Mouse (Mus musculus) kidney, adult 11 months (tissue): ENCODE results near the gene Ncf2.
A peak's percentile ranks its signal among the peaks of the same experiment; 100 is the strongest.

Source experiments
- DNase-seq: peaks from one replicate; pipeline ENCODE4 v3.0.0; 2022

Gene Ncf2

DNA sequence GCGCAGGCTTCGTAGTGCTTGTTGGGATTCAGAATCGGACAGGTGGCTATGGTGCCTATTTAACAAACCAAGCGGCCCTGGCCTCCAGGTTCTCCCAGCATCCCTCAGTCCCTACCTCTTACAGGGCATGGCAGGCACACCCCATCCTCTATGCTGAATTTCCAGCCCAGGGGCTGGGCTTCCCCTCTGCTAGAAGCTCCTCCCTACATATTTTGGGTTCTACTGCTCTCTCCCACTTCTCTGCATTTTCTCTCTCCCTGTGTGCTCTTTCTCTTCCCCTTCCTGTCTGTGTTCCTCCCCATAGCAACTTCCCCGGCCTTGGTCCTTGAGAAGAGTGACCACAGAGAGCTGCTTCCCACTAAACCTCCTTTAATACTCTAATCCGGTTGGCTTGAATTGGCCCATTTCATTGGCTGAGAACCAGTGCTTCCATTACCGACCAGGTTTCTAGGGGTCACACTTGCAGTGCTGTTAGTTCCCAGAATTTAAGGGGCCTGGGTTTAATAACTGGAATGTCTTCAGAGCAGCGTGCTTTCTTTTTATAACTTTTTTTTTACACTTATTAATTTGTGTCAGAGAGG, 3.2 kb upstream of the Ncf2 start:
- DNase-seq, result no peak

GRCm38 (mm10) chr1:152798125-152798524, 1.9 kb upstream of the Ncf2 start:
- DNase-seq, result no peak

DNA sequence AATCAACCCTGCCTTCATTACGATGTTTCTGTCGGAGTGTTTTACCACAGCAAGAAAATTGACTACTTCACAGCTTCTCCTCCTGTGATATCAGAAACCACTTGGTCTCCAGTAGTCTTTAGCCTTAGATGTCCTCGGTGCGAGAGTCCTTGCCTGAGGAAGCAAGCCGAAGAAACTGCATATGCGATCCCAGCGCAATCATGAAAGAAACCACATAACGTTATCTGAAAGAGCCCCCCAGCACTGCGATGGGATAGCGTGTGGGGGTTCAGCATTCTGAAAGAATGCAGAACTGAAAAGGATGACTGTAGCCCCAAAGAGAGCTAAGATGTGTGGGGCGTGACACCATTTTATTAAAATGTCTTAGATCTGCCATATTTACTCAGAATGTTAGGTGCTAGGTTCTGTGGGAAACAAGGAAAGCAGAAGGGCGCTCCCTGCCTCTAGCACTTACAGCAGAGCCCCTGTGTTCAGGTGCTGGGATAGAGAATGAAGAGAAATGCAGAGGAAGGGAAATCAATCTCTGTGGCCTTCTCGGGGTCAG, 711 bp downstream of the Ncf2 start:
- DNase-seq, result no peak

DNA sequence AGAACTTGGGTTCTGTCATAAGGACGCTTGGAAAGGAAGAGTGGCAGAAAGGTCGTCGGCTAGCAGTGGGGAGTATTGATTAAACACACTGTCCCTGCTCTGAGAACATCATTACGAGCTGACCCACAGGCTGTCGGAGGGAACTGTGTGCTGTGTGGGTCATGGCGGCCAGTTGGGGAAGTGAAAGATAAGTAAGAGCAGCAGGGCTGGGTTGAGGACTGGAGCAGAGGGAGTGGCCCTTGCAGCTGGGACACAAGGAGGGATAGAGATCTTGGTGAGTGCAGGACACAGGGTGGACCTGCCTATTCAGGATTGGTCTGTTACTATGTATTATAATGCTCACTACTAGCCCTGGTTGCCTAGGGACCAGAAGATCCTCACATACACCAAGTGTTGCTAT, 4.9 kb downstream of the Ncf2 start:
- DNase-seq, result no peak

DNA sequence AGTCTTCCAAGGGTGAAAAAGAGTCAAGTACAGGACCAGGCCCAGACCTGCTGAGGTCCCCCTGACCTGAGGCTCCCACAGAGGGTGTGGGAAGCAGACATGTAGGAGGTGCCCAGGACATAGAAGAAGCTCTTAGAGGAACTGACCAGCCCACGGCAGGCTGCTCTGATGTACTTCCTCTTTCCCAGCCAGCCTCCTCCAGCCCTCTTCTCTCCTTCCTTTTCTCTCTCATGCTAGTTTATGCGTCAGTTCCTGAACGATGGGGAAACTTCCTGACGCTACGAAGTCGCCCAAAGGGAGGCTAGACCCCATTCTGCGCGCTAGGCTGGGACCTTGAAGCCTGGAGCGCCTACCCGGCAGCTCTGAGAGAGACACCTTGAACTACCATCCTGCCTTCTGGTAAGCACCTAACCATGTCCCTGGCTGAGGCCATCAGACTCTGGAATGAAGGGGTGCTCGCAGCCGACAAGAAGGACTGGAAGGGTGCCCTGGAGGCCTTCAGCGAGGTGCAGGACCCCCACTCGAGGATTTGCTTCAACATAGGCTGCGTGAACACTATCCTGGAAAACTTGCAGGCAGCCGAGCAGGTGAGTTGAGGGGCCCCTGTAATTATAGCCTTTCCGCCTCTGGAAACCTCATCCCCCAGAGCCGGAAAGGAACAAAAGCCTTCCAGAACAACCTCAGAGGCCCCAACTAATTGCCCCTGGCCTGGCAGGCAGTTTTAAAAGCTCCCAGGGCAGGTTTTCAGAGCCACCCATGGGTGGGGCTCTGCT, 7.8 kb downstream of the Ncf2 start:
- no peak for DNase-seq

DNA sequence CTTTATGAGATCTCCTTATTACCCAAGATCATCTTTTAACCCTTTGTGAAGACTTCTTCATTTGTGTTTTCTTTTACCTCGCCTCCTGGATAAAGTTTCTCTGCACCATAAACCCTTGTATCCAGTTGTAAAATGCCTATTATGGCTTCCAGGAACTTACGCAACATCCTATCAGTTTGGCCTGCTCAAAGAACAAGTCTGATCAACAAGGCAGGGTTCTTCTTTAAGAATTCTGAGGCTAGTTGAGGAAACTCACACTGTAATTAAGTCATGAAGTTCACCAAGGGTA, 8.3 kb downstream of the Ncf2 start:
- DNase-seq, result no peak

DNA sequence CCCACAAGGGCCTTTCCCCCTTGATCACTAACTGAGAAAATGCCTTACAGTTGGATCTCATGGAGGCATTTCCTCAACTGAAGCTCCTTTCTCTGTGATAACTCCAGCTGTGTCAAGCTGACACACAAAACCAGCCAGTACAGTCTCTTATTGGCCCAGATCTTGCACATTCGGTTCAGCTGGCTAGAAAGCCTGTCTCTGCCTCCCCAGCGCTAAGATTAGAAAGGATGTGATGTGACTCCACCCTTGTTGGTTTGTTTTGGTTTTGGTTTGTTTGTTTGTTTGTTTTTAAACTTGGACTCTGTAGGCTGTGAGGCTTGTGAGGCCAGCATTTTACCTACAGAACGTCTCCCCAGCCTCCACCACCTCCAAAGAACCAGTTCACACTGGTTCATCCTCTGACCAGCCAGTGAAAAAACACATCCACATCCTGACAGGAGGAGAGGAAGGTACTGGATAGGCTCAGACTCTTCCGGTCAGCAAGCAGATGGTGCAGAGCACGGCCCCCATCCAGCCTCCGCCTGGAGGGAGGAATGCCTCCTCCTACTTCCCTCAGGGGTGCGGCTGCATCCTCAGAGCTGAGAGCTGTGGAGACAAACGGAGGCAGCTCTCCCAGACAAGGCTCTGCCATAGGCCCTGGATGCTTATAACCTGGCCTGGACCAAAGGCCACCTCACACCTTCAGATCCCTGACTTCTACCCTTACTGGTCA, 9.7 kb downstream of the Ncf2 start:
- peak; percentile 23 for DNase-seq

DNA sequence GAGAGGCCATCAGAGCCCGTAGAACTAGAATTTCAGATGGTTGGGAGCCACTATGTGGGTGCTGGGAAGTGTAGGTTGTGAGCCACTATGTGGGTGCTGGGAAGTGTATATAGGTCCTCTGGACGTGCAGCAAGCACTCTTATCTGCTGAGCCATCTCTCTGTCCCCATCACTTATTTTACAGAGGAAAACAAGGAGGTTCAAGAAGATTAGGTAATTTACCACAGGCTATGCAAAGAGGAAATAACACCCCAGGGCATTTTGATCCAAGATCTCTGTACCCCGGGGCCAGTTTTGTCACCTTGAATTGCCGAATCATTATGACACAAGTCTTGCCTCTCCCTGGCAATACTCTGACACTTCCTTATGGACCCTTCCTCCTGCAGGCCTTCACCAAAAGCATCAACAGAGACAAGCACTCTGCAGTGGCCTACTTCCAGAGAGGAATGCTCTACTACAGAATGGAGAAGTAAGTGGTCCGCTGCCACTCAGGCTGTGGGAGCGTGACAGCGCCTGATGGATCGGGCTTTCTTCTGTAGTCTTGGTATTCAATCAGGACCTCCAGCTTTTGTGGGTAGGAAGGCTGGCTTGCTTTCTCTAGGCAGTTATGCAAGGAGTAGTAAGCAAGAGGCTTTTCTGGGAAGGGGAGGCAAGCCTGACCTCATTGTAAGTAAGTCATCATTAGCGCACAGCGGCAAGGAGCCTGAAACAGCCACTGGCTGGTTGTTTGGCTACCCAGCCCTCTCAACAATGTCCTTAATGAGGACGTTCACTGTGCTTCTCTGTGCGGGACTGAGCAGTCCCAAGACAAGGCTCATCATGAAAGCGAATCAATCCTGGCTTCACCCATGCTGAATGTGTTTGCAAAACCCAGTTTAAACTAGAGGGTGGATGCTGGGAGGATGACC, 10.8 kb downstream of the Ncf2 start:
- no peak for DNase-seq

- no peak for DNase-seq
These were observed 15.3 kb downstream of the Ncf2 start for GRCm38 (mm10) chr1:152815265-152815701.

- DNase-seq, result no peak
These were observed 17.2 kb downstream of the Ncf2 start for GRCm38 (mm10) chr1:152817027-152817769.

DNA sequence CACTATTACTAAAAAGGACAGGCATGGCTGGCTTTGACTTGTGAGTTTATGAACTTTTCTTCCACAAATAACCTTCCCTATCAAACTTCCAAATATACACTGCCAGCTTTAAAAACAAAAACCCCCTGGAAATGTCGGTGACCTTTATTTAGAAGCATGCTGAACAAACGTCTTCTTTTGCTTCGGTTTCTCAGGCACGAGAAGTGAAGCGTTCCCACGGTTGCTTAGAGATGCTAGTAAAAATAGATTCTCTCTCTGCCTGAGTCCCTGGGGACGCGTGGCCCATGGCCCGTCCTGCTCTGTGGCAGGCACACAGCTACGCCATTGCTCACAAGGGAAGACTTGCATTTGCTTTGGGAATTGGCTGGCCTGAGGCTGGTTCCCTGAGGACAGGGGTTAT, 17.8 kb downstream of the Ncf2 start:
- peak; percentile 36 for DNase-seq

DNA sequence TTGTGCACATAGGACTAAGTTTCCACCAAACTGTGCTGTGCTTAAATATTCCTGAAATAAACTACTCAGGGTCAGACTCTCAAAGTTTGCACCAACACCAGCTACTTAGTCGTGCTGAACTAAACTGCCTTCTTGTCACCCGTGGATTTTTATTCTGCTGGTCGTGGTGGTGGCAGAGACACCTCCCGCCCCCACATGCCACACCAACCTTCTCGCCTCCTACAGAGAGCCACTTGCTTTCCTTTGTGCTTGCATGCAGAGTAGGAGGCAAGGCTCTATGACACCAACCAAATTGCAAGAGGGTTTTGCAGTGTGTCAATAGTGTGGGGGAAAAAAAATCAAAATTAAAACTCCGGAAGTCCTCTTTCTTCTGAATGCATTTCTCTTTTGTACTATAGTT, 19.6 kb downstream of the Ncf2 start:
- no peak for DNase-seq

GRCm38 (mm10) chr1:152820911-152821695, 21.1 kb downstream of the Ncf2 start:
- DNase-seq, result no peak

GRCm38 (mm10) chr1:152821746-152822145, 21.8 kb downstream of the Ncf2 start:
- no peak for DNase-seq

GRCm38 (mm10) chr1:152824206-152824605, 24.2 kb downstream of the Ncf2 start:
- no peak for DNase-seq

- no peak for DNase-seq
These were observed 26.5 kb downstream of the Ncf2 start for GRCm38 (mm10) chr1:152826446-152826845.

DNA sequence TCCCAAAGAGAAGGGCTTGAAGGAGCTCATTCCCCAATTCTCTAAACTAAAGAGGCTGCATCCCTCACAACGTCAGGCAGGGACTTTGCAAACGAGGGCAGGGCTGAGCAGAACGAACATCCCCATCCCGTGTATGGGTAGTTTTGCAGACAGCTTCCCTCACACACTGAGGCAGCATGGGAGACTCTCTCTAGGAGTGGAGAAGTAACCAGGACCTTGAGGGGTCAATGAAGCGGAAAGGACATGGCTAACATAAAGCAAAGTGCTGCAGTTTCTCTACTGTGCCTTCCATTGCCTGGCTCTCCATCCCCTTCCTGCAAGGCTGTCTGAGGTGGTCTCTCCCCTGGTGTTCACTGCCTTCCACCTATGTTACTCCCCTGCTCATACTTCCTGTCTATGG, 28.2 kb downstream of the Ncf2 start:
- no peak for DNase-seq

DNA sequence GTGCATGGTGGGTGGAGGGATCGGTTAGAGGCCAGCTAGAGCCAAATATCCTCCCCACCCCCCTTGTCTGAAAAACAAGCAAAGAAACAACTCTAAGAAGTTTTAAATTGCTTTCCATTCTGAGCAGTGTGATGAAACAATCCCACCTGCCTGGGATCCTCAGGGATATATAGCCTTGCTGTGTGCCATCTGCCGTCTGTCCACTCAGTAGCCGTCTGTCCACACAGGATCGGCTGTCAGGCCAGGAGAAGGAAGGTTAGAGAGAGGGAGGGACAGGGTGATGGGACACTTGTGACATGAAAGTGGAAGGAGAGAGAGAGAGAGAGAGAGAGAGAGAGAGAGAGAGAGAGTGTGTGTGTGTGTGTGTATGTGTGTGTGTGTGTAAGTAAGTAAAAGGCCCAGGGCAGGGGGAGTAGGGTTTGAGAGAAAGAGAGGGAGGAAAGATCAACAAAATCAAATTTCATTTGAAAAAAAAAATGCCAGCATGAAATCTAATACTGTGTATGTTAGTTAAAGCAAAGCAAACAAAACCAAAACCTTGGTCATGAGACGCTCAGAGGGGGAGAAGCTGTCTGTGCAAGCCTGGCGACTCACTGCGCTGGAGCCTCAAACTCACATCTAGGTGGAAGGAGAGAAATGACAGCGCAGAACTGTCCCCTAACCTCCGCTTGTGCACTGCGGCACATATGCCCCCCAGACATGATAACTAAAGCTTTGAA, 28.8 kb downstream of the Ncf2 start:
- DNase-seq, result no peak

- DNase-seq, result no peak
These were observed 30.1 kb downstream of the Ncf2 start for GRCm38 (mm10) chr1:152830054-152830453.

DNA sequence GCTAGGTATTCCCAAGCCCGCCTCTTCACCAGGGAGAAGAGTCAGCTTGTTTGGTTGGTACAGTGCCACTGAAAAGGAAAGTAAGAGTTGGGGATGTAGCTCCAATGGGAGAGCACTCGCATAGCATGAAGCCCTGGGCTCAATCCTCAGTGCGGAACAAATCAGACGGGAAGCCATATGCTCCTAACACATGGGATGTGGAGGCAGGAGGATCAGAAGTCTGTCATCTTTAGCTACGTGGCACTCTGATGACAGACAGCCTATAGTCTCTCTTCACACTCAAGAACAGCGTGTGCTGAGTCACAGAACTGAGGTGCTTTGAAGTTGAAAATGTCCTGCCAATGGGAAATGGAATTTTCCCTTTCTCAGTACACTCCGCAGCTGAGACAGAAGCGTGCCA, 31.0 kb downstream of the Ncf2 start:
- no peak for DNase-seq

DNA sequence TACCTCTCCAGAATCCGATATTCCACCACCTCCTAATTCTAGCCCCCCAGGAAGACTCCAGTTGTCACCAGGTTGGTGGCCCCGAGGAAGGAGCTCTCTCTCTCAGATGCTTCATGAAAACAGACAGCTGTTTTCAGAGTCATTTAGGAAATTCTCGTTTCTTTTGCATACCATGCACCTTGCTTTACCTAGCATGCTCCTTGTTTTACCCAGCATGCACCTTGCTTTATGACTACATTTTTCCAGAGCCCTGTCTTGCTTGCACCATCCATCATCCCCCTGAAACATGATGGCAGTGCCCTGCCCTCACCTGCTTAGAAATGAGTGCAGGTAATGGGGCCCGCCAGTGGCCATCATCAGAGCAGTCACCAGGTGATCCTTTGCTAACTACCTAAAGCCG, 31.6 kb downstream of the Ncf2 start:
- DNase-seq, result no peak
